In the genomic region with DNA sequence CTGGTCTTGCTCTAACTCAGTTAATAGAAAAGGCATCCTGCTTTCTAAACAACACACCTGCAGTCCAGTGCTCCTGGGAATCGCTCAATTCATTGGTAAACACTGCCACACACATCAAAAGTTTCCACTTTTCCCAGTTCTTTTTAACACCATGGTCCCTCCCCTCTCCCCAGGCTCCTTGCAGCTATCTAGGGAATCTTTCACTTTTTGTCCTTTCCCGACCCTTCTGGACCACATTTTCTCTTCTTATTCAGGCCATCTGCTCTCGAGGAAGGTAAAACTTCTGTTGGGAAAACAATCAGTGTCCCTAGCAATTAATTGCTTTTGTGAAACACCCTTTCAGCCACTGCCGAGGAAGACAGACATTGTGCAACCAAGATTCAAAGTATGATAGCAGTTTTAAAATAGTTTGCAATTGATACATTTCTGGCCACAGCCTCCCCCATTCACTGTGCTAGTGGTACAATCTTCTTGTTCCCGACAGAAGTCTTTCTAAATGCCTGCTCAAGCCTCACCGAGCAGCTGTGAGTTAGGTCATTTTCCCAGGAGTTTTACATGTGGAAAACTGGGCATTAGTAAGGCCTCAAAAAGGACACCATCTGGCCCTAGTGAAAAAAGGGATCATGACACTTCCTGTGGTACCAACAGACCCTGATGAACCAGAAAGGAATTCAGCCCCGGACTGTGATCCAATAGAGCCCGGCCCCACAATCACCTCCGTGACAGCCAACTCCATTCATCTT, we compare ENCODE assay signal across 11 mouse cellular contexts.
DNase-seq lines count a peak whose midpoint lies in the region; ATAC-seq lines count a peak whose summit lies in the region.
"Had no signal": no experiment of that assay in that cellular context is flagged by ENCODE, and none has a peak within 500 bp of the region (broad histone marks: within the 10 kb centered on the region; RNA-seq: fewer than 3 reads in every experiment).

No protein-coding gene starts in this region.

- no peaks in the 10 kb centered on the region for H3K9me3 ChIP-seq in midbrain, embryonic 12.5 days

- intact Hi-C loops in heart, postnatal 10 days (cut with DNase I) = no loop called here

- H3K27ac ChIP-seq in midbrain, embryonic 12.5 days (replicated peaks) = peak overlapping the region; percentile 92

- H3K4me1 ChIP-seq in midbrain, embryonic 12.5 days = peaks cover 16% of the 10 kb centered on the region

- WGBS in midbrain, embryonic 12.5 days = 3% methylated on average over 9 of the region's 9 CpGs

- peak overlapping the region; percentile 47 for H3K4me2 ChIP-seq in midbrain, embryonic 12.5 days (replicated peaks)

- peak; percentile 87 for ATAC-seq in midbrain, embryonic 12.5 days (ENCODE audit: low FRiP score, low read depth)
- ATAC-seq in megakaryocyte, adult 5-6 weeks (ENCODE audit: poor library complexity, severe bottlenecking) = no peak

- DNase-seq in brain, adult 2 months (ENCODE audit: low read depth, low spot score) = peak; percentile 12
- peak; percentile 81 for DNase-seq in embryo, embryonic 11 days
- peak; percentile 18 to 31 for DNase-seq in heart, postnatal 10 days
- no peak for DNase-seq in ovary, postnatal 14 days (ENCODE audit: low spot score)
- no peak for DNase-seq in frontal cortex, postnatal 14 days (ENCODE audit: low spot score in 2 of 2)
- no peak for DNase-seq in left cerebral cortex, adult 8-10 months (ENCODE audit: low spot score in 2 of 2)
- DNase-seq: layer of hippocampus, adult 9-11 months; thymus, postnatal 25 days had no signal

- H3K9ac ChIP-seq in midbrain, embryonic 12.5 days (replicated peaks) = peak overlapping the region; percentile 21; the same call in 1 of the 2 replicates

- H3K27me3 ChIP-seq in midbrain, embryonic 12.5 days = no peaks in the 10 kb centered on the region

- no peaks in the 10 kb centered on the region for H3K36me3 ChIP-seq in midbrain, embryonic 12.5 days

- H3K4me3 ChIP-seq in midbrain, embryonic 12.5 days = peak overlapping the region; percentile 29
- H3K4me3 ChIP-seq: erythroblast, embryonic 14.5 days had no signal

Comparison
In these comparisons a context has a peak if more than half of its experiments do, and no peak if none do; other contexts are left out.
1. DNase-seq: peak in brain, adult 2 months (single experiment), embryo, embryonic 11 days (single experiment) and heart, postnatal 10 days (2 of 2); none in ovary, postnatal 14 days (single experiment), frontal cortex, postnatal 14 days (0 of 2) and left cerebral cortex, adult 8-10 months (0 of 2).